Mouse (Mus musculus) liver, embryonic 18 days (tissue): ENCODE data around the gene Etv4. TPM values are rescaled to one million over a fixed set of nuclear protein-coding genes. Genes with fewer than 3 reads are reported as not detected.

Source experiments
- polyA plus RNA-seq: library from polyadenylated mRNA; depleted of rRNA; stranded (reverse); fragments of >200 nt; gene quantifications from 2 replicates; pipeline ENCODE4 v1.2.3, GENCODE M21; 2012; rRNA removed

Etv4 gene
- polyA plus RNA-seq: 0.13 and 0.28 TPM in 2 replicates

DNA sequence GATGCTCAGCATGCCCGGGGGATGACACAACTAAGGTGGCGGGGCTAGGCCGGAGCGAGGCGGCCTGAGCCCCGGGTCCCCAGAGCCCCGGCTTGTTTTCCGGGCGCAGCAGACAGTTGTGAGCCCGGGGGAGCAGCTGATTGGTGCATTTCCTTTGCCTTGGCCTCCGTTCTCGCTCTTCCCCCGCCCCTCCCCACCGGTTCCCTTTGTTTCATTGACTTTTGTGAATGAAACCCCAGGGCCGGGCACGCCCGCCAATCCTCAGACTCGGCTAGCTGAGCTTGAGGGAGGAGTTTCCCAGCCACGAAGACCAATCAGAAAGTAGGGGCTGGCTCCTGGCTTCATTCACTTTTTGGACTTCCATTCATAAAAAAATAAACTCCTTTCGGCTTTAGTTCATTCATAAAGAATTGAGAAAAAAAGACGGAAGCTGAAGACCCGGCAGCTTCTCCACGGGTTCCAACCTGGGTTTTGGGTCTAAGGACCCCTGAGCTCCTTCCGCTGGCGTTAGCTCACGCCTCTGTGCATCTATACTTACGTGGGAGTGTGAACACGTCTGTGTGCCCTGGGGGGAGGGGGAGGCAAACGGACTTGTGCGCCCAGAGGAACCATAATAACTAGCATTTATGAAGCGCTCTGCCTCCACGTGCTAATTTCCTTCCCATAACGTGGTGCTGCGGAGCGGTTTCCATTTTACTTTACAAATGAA lies at the start of gene Etv4:
Gene Etv4, minus strand, starts transcription at position 229 of the 709 bp plus-strand sequence.

GRCm38 (mm10) chr11:101732518-101733440 lies 52.4 kb downstream of the Etv4 start, which contains the start of gene Dhx8:
Gene Dhx8, plus strand, starts transcription at chr11:101732919.

Other genes starting within 250 kb of the Etv4 start
- 4.0 and 4.2 TPM in 2 replicates for gene Brca1, start 233.4 kb downstream of the Etv4 start, polyA plus RNA-seq
- gene Nbr1, start 233.2 kb downstream of the Etv4 start, polyA plus RNA-seq: 41.3 and 42.4 TPM in 2 replicates
- 13.3 and 15.8 TPM in 2 replicates for gene Tmem106a, start 203.1 kb downstream of the Etv4 start, polyA plus RNA-seq
- gene Gm11634, start 186.1 kb downstream of the Etv4 start, polyA plus RNA-seq: not detected in 2 replicates
- 5.9 and 7.0 TPM in 2 replicates for gene Rdm1, start 158.2 kb downstream of the Etv4 start, polyA plus RNA-seq
- gene Arl4d, start 119.8 kb downstream of the Etv4 start, polyA plus RNA-seq: 4.7 and 5.2 TPM in 2 replicates
- 6.8 and 7.5 TPM in 2 replicates for gene Dhx8, start 52.5 kb downstream of the Etv4 start, polyA plus RNA-seq
- 0.16 TPM in 2 replicates for gene Meox1, start 109.0 kb upstream of the Etv4 start, polyA plus RNA-seq
- gene Sost, start 181.6 kb upstream of the Etv4 start, polyA plus RNA-seq: 0.08 and 0.12 TPM in 2 replicates
- not detected in 2 replicates for gene Cfap97d1, start 198.9 kb upstream of the Etv4 start, polyA plus RNA-seq
- 7.9 and 8.0 TPM in 2 replicates for gene Dusp3, start 201.6 kb upstream of the Etv4 start, polyA plus RNA-seq
- gene Mpp3, start 243.1 kb upstream of the Etv4 start, polyA plus RNA-seq: 0.62 and 1.1 TPM in 2 replicates